Mouse (Mus musculus) MEL (cell line): ENCODE measurements at regions not wholly inside any gene's neighbourhood (a gene's known extent, or its start where the extent isn't known, plus 50 kb on each side); places are given as distances from the start of the nearest gene placed in this dataset.

ENCODE experiments used
- CHD2 ChIP-seq: IDR thresholded peaks from 2 replicates; pipeline ENCODE4 v1.6.1; 2011; ENCODE audit warnings: low read length, improper control_type of control experiment
- CTCF ChIP-seq, 3 experiments: IDR thresholded peaks in 2 of 3; conservative IDR thresholded peaks in 1 of 3; 2 replicates each; pipeline ENCODE4 v1.5.1; 2011 to 2012; ENCODE audit warnings: low read length in 3 of 3, low read depth in 2 of 3, mild to moderate bottlenecking in 2 of 3, improper control_type of control experiment in 1 of 3, inconsistent platforms in 1 of 3, mixed read lengths in 1 of 3, moderate library complexity in 1 of 3; ENCODE audit not compliant: control insufficient read depth in 1 of 3, insufficient read depth in 1 of 3, poor library complexity in 1 of 3, severe bottlenecking in 1 of 3
- ETS1 ChIP-seq: IDR thresholded peaks from 2 replicates; pipeline ENCODE4 v1.6.1; 2012; ENCODE audit warnings: low read depth, mild to moderate bottlenecking, inconsistent platforms, low read length, improper control_type of control experiment, moderate library complexity
- POLR2A ChIP-seq, 2 experiments: IDR thresholded peaks; 2 replicates each; pipeline ENCODE4 v1.6.1; 2011 to 2012; ENCODE audit warnings: low read length in 2 of 2, mild to moderate bottlenecking in 2 of 2, control low read depth in 1 of 2, improper control_type of control experiment in 1 of 2, low read depth in 1 of 2, moderate library complexity in 1 of 2; ENCODE audit not compliant: control insufficient read depth in 1 of 2, insufficient read depth in 1 of 2, poor library complexity in 1 of 2
- ZC3H11A ChIP-seq: IDR thresholded peaks from 2 replicates; pipeline ENCODE4 v1.6.1; 2012; ENCODE audit warnings: low read depth, mild to moderate bottlenecking, inconsistent platforms, low read length, improper control_type of control experiment
- ZNF384 ChIP-seq: IDR thresholded peaks from 2 replicates; pipeline ENCODE4 v1.6.1; 2012; ENCODE audit warnings: low read depth, mild to moderate bottlenecking, inconsistent platforms, low read length, improper control_type of control experiment

DNA sequence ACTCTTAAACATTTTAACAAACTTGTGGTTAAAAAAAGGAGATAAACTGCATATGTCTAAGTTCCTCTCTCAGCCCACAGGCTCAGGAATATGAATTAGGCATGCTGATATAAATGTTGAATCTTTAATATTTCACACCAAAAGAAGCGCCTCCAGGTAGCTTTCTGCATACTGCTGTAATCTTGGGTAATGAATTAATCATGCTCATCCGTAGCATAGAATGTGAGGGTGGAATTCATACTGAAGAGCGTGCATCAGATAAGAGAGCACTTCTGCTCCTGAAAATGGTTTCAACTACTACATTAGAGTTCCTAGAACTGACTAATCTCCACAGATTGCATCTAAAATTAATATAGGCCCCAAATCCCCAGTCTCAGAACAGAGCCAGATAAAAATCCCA is 225.2 kb upstream of the Sash1 start:
- no peak for TF ChIP-seq ZNF384
- no peak for TF ChIP-seq CTCF (IDR thresholded peaks at IDR 0.05 in 2 of 3, conservative IDR thresholded peaks at IDR 0.05 in 1 of 3; ENCODE audit: control insufficient read depth in 1 of 3, insufficient read depth in 1 of 3, low read depth in 2 of 3, low read length in 3 of 3, poor library complexity in 1 of 3, severe bottlenecking in 1 of 3)
- no peak for TF ChIP-seq ZC3H11A
- TF ChIP-seq CHD2 = no peak
- TF ChIP-seq ETS1 = no peak
- no peak for TF ChIP-seq POLR2A (IDR thresholded peaks at IDR 0.05; ENCODE audit: control insufficient read depth in 1 of 2, insufficient read depth in 1 of 2, low read depth in 1 of 2, low read length in 2 of 2, poor library complexity in 1 of 2)
